ENCODE assay signal across 9 mouse cellular contexts in the genomic region with DNA sequence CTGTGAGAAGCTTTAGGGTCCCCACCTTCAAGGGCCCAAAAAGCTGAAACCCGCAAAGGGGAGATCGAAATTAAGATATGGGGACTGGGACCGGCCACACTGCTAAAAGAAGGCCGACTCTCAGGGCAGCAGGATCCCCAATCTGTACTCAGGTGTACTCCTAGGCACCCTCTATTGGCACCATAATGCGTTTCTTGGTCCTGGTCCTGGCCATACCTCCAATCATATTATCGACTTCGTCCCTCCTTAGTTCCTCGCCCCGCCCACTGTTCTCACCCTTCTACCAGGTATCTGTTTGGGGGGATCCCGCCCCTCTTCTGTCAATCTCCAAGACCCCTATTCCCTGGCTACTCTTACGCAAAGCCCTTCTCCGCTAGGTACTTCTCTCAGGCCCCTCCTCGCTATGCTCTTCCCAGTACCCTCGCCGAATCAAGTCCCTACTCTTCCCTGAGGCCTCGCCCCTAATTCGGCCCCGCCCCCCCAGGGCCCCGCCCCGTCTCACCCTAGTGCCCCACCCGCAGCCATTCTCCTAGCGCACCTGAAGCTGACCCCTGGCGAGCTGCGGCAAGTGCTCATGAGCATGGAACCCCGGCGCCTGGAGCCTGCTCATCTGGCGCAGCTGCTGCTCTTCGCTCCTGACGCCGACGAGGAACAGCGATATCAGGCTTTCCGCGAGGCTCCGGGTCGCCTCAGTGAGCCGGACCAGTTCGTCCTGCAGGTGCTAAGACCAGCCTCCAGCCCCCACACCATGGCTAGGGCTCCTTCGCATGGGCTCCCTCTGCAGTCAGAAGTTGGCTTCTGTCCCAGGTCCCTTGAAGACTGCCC. TPM values are rescaled to one million over a fixed set of nuclear protein-coding genes. Genes with fewer than 3 reads are reported as not detected.
A peak's percentile ranks its signal among the peaks of the same experiment; 100 is the strongest.
DNase-seq lines count a peak whose midpoint lies in the region; ATAC-seq lines count a peak whose summit lies in the region.
"Had no signal": no experiment of that assay in that cellular context is flagged by ENCODE, and none has a peak within 500 bp of the region (broad histone marks: within the 10 kb centered on the region; RNA-seq: fewer than 3 reads in every experiment).

No protein-coding gene starts in this region.

- peaks cover 8% of the 10 kb centered on the region for H3K4me1 ChIP-seq in forebrain, embryonic 12.5 days
- no peaks in the 10 kb centered on the region; the same call in 1 of the 2 replicates for H3K4me1 ChIP-seq in limb, embryonic 11.5 days (ENCODE audit: control insufficient read depth, insufficient read depth, low read length)
- H3K4me1 ChIP-seq in midbrain, embryonic 14.5 days (ENCODE audit: control insufficient read depth, insufficient read depth, low read length): no peaks in the 10 kb centered on the region

- intact Hi-C loops in left cerebral cortex, postnatal 25 days (cut with DNase I): no loop called here

- H3K4me3 ChIP-seq in forebrain, embryonic 12.5 days (replicated peaks): peak overlapping the region; percentile 34
- H3K4me3 ChIP-seq in limb, embryonic 11.5 days (ENCODE audit: low read depth, low read length): peak overlapping the region; percentile 23
- H3K4me3 ChIP-seq in midbrain, embryonic 14.5 days (replicated peaks; ENCODE audit: low read depth, low read length): peak overlapping the region; percentile 26

- no peaks in the 10 kb centered on the region for H3K9me3 ChIP-seq in forebrain, embryonic 12.5 days
- no peaks in the 10 kb centered on the region for H3K9me3 ChIP-seq in limb, embryonic 11.5 days (ENCODE audit: control insufficient read depth, low read length)
- no peaks in the 10 kb centered on the region for H3K9me3 ChIP-seq in midbrain, embryonic 14.5 days (ENCODE audit: control insufficient read depth, low read length)

- no peak for ATAC-seq in forebrain, embryonic 12.5 days (ENCODE audit: low FRiP score)
- 0 out of 2 replicates have a peak, but pooled peaks have one; percentile 54 for ATAC-seq in limb, embryonic 11.5 days (ENCODE audit: insufficient number of reproducible peaks, low FRiP score, low TSS enrichment, low read depth)
- no peak for ATAC-seq in midbrain, embryonic 14.5 days (ENCODE audit: low FRiP score, low TSS enrichment)

- H3K4me2 ChIP-seq in forebrain, embryonic 12.5 days: peak overlapping the region; percentile 64
- peak overlapping the region; percentile 47 for H3K4me2 ChIP-seq in limb, embryonic 11.5 days (ENCODE audit: low read depth, severe bottlenecking)
- H3K4me2 ChIP-seq in midbrain, embryonic 14.5 days (ENCODE audit: low read length): peak overlapping the region; percentile 56

- DNase-seq in adrenal gland, postnatal 14 days: peak; percentile 40
- DNase-seq in adrenal gland, postnatal 4 days (ENCODE audit: low spot score in 2 of 2): no peak
- peak; percentile 34 to 37 for DNase-seq in B cell, adult 2 months
- peak; percentile 61 for DNase-seq in limb, embryonic 11.5 days (ENCODE audit: low spot score)
- peak; percentile 44 for DNase-seq in midbrain, embryonic 14.5 days
- DNase-seq in left cerebral cortex, postnatal 25 days (ENCODE audit: low spot score in 2 of 2): no peak
- DNase-seq in layer of hippocampus, adult 9-10 months (ENCODE audit: low spot score): no peak

- no peaks in the 10 kb centered on the region for H3K36me3 ChIP-seq in forebrain, embryonic 12.5 days (replicated peaks)
- no peaks in the 10 kb centered on the region for H3K36me3 ChIP-seq in limb, embryonic 11.5 days (ENCODE audit: control insufficient read depth, insufficient read depth, low read length)
- no peaks in the 10 kb centered on the region for H3K36me3 ChIP-seq in midbrain, embryonic 14.5 days (ENCODE audit: control insufficient read depth, insufficient read depth, low read length)

- H3K27me3 ChIP-seq in forebrain, embryonic 12.5 days: peaks cover 52% of the 10 kb centered on the region
- H3K27me3 ChIP-seq in limb, embryonic 11.5 days (ENCODE audit: control insufficient read depth, insufficient read depth, low read length): peaks cover 17% of the 10 kb centered on the region
- H3K27me3 ChIP-seq in midbrain, embryonic 14.5 days (ENCODE audit: control insufficient read depth, insufficient read depth, low read length): peaks cover 10% of the 10 kb centered on the region; the same call in 1 of the 2 replicates

- peak overlapping the region; percentile 34; the same call in 1 of the 2 replicates for H3K9ac ChIP-seq in forebrain, embryonic 12.5 days
- no peak overlapping the region for H3K9ac ChIP-seq in limb, embryonic 11.5 days (ENCODE audit: low read length)
- H3K9ac ChIP-seq in midbrain, embryonic 14.5 days (replicated peaks; ENCODE audit: low read length): peak overlapping the region; percentile 44; the same call in 1 of the 2 replicates

- 6% methylated on average over 39 of the region's 39 CpGs for WGBS in forebrain, embryonic 12.5 days
- 8% methylated on average over 39 of the region's 39 CpGs for WGBS in limb, embryonic 11.5 days
- 10% methylated on average over 39 of the region's 39 CpGs for WGBS in midbrain, embryonic 14.5 days

- H3K27ac ChIP-seq in forebrain, embryonic 12.5 days: no peak overlapping the region
- H3K27ac ChIP-seq in limb, embryonic 11.5 days (replicated peaks; ENCODE audit: low read depth, low read length): no peak overlapping the region
- no peak overlapping the region for H3K27ac ChIP-seq in midbrain, embryonic 14.5 days (replicated peaks; ENCODE audit: low read depth, low read length)

RNA-seq across cellular contexts. Expression of a gene that starts 16.6 kb away (rescaled TPM):
- total RNA-seq in adrenal gland, postnatal 14 days (2021): 101 and 108 TPM in 2 replicates
- 100 to 1,000 TPM; 129 to 136 TPM for total RNA-seq in adrenal gland, postnatal 4 days (2021)
- 169 and 173 TPM in 2 replicates for polyA plus RNA-seq in forebrain, embryonic 12.5 days (2016; fragmentation: Nextera tagmentation; extraction: Ambion mirVana)
- 265 and 281 TPM in 2 replicates for polyA plus RNA-seq in limb, embryonic 11.5 days (2014; fragmentation: Nextera tagmentation; extraction: Ambion mirVana)
- 134 and 139 TPM in 2 replicates for polyA plus RNA-seq in midbrain, embryonic 14.5 days (2014; fragmentation: Nextera tagmentation; extraction: Ambion mirVana)
- 10 to 100 TPM; 35.2 to 37.8 TPM for total RNA-seq in left cerebral cortex, postnatal 25 days (2021)

RNA-seq across cellular contexts. Expression of a gene that starts 29.9 kb away (rescaled TPM):
- total RNA-seq in adrenal gland, postnatal 14 days (2021): 0.41 and 0.68 TPM in 2 replicates
- 1 to 10 TPM; 1.2 TPM for total RNA-seq in adrenal gland, postnatal 4 days (2021)
- 0.38 and 0.41 TPM in 2 replicates for polyA plus RNA-seq in forebrain, embryonic 12.5 days (2016; fragmentation: Nextera tagmentation; extraction: Ambion mirVana)
- 0.31 and 0.88 TPM in 2 replicates for polyA plus RNA-seq in limb, embryonic 11.5 days (2014; fragmentation: Nextera tagmentation; extraction: Ambion mirVana)
- 0.29 and 0.31 TPM in 2 replicates for polyA plus RNA-seq in midbrain, embryonic 14.5 days (2014; fragmentation: Nextera tagmentation; extraction: Ambion mirVana)
- total RNA-seq in left cerebral cortex, postnatal 25 days (2021): 1 to 10 TPM; 1.6 TPM
- polyA plus RNA-seq: C2C12 had no signal

RNA-seq across cellular contexts. Expression of a gene that starts 58.0 kb away (rescaled TPM):
- total RNA-seq in adrenal gland, postnatal 14 days (2021): 52.0 and 52.5 TPM in 2 replicates
- total RNA-seq in adrenal gland, postnatal 4 days (2021): 10 to 100 TPM; 64.3 to 72.7 TPM
- 73.8 and 78.2 TPM in 2 replicates for polyA plus RNA-seq in forebrain, embryonic 12.5 days (2016; fragmentation: Nextera tagmentation; extraction: Ambion mirVana)
- polyA plus RNA-seq in limb, embryonic 11.5 days (2014; fragmentation: Nextera tagmentation; extraction: Ambion mirVana): 74.1 and 75.1 TPM in 2 replicates
- 75.1 and 84.3 TPM in 2 replicates for polyA plus RNA-seq in midbrain, embryonic 14.5 days (2014; fragmentation: Nextera tagmentation; extraction: Ambion mirVana)
- total RNA-seq in left cerebral cortex, postnatal 25 days (2021): 10 to 100 TPM; 37.5 to 38.2 TPM

Comparison
In these comparisons a context has a peak if more than half of its experiments do, and no peak if none do; other contexts are left out.
1. DNase-seq: peak in adrenal gland, postnatal 14 days (single experiment), B cell, adult 2 months (2 of 2), limb, embryonic 11.5 days (single experiment) and midbrain, embryonic 14.5 days (single experiment); none in adrenal gland, postnatal 4 days (0 of 2), left cerebral cortex, postnatal 25 days (0 of 2) and layer of hippocampus, adult 9-10 months (single experiment).
2. Peak in every context shown above with its lines, with median percentiles within 50 percentile points of each other: H3K4me2 ChIP-seq and H3K4me3 ChIP-seq.